ENCODE assay signal across 4 mouse cellular contexts in the genomic region with DNA sequence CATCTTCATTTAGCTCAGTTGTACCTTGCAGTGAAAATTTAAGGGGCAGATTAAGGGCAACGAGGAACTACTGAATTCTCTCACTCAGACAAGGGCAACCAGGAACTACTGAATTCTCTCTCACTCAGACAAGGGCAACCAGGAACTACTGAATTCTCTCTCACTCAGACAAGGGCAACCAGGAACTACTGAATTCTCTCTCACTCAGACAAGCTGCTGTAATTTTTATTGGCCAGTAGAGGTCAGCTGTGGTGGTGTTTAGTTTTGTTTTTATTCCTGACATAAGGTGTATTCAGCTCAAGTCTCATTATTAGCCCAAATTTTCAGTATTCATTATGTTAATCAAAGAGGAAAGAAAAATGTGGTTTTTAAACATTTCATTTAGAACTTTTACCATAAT. TPM values are rescaled to one million over a fixed set of nuclear protein-coding genes. Genes with fewer than 3 reads are reported as not detected.
"Had no signal": no experiment of that assay in that cellular context is flagged by ENCODE, and none has a peak within 500 bp of the region (broad histone marks: within the 10 kb centered on the region; RNA-seq: fewer than 3 reads in every experiment).

No protein-coding gene starts in this region.

RNA-seq across cellular contexts. Expression of gene Gpr171, which starts 32.5 kb away (rescaled TPM):
- total RNA-seq: layer of hippocampus, adult 8-10 months; layer of hippocampus, postnatal 14 days; left cerebral cortex, adult 18-20 months; left cerebral cortex, postnatal 14 days had no signal
